Mouse (Mus musculus) megakaryocyte, embryonic 14.5 days (primary cell): Measurements from ENCODE around the gene Dync1i1. TPM values are rescaled to one million over a fixed set of nuclear protein-coding genes. Genes with fewer than 3 reads are reported as not detected.

Source experiments
- H3K27me3 ChIP-seq: replicated peaks from 2 replicates; pipeline ENCODE3; 2012; ENCODE audit warnings: inconsistent platforms
- H3K36me3 ChIP-seq: replicated peaks from 2 replicates; pipeline ENCODE3; 2012; ENCODE audit warnings: low read length, inconsistent platforms, mixed read lengths
- H3K4me1 ChIP-seq: 2 replicates; pipeline ENCODE4 v1.6.1; 2012; ENCODE audit warnings: inconsistent platforms
- H3K4me3 ChIP-seq: replicated peaks from 2 replicates; pipeline ENCODE3; 2012; ENCODE audit warnings: moderate library complexity, mild to moderate bottlenecking, inconsistent platforms
- H3K9me3 ChIP-seq: 2 replicates; pipeline ENCODE4 v1.6.1; 2012; ENCODE audit warnings: inconsistent platforms
- FLI1 ChIP-seq: IDR thresholded peaks from 2 replicates; pipeline ENCODE4 v1.6.1; 2012; ENCODE audit warnings: low read length, inconsistent platforms, mixed read lengths
- GATA1 ChIP-seq: IDR thresholded peaks from 3 replicates; pipeline ENCODE4 v1.6.1; 2012; ENCODE audit warnings: mixed read lengths, low read length, inconsistent platforms, borderline replicate concordance
- polyA plus RNA-seq: library from polyadenylated mRNA; stranded (reverse); fragments of >175 nt; gene quantifications from 2 replicates; pipeline ENCODE4 v1.2.3, GENCODE M21; 2012; ENCODE audit warnings: low replicate concordance; ENCODE audit not compliant: insufficient read depth

The Dync1i1 gene
- polyA plus RNA-seq, 1 experiment: 1.6 TPM

DNA sequence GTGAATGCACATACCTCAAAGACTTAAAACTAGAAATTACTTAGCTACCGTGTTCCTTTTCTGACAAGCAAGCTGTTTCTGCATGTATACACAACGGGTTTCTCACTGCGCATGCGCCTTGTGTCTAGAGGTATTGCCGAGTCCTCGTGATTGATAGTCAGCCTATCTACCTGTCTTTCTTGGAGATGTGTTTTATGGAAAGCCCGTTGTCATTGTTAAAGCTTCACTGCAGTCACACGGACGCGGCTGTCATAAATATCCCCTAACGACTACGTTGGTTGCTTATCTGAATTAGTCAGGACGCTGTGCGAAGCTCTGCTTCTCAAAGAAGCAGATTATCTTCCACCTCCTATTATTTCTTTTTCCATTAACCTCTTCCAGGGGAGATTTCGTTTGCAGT, 290.2 kb downstream of the Dync1i1 start:
- no peak for TF ChIP-seq GATA1
- TF ChIP-seq FLI1: no peak

DNA sequence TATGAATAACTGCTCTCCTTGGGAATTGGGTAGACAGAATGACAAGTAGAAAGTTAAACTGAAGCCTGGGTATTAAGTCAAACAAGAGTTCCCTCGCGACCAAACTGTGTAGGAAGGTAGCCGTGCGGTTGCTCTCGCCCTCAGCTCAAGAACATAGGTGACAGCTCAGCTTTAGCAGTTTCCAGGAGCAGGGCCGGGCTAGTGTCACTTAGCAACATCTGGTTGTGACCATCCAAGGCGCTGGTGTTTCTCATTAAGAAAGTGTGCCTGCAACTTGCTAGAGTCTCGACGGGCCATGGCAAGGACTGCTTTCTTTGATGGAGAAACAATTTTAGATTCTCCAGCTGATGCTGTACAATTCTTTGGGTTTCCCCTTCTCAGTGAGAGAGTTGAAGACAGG, 291.5 kb downstream of the Dync1i1 start:
- Histone ChIP-seq H3K27me3 (no peaks in the 10 kb centered on the region), H3K9me3 (no peaks in the 10 kb centered on the region), H3K36me3 (no peaks in the 10 kb centered on the region), H3K4me3 (no peak overlapping the region), H3K4me1 (peaks cover 13% of the 10 kb centered on the region)
- TF ChIP-seq FLI1: no peak
- TF ChIP-seq GATA1: no peak

More for the DNA sequence above, 290.2 kb downstream of the Dync1i1 start:
- Histone ChIP-seq H3K36me3 (no peaks in the 10 kb centered on the region), H3K27me3 (no peaks in the 10 kb centered on the region), H3K4me3 (no peak overlapping the region), H3K4me1 (peaks cover 13% of the 10 kb centered on the region), H3K9me3 (no peaks in the 10 kb centered on the region)

DNA sequence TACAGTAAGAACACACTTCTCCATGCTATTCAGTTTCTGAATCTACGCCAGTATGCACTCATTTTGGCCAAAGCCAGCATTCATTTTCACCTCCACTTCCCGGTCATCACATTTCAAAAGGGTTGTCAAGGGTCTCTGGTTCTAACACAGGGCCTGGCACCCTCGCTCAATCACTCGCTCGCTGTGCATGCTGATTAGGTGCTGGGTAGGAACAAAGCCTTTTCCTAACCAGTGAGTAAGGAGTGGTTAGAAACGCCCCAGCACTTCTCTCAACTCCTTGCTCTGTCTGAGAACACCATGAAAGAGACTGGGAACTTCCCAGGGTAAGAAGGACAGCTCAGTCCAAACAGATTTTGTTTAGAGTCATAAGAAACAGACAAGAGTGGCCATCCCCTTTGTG, 298.5 kb downstream of the Dync1i1 start:
- H3K9me3 ChIP-seq: peaks cover 6% of the 10 kb centered on the region; the same call in 1 of the 2 replicates
- peaks cover 11% of the 10 kb centered on the region for H3K27me3 ChIP-seq
- H3K36me3 ChIP-seq: no peaks in the 10 kb centered on the region
- no peak for TF ChIP-seq FLI1
- TF ChIP-seq GATA1: no peak
- H3K4me3 ChIP-seq: no peak overlapping the region
- peaks cover 8% of the 10 kb centered on the region; the same call in 1 of the 2 replicates for H3K4me1 ChIP-seq

DNA sequence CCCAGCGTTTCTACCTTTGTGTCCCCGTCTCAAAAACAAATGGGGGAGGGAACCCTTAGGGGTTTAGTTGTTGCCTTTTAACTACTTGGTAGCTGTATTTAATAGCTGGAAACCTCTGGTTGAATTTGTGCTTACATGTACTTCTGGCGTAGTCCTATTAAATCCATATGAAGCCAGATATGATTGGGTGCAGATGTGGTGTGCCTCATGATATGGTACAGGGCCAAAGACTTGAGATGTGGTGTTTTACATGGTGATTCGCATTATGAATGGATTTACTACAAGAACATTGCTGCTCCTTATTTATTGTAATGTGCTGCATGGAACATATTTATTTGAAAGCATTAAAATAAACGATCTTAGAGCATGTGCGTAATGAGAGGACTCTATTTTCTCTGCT, 302.2 kb downstream of the Dync1i1 start:
- no peaks in the 10 kb centered on the region for H3K36me3 ChIP-seq
- TF ChIP-seq FLI1 (no peak), GATA1 (no peak)
- peaks cover 6% of the 10 kb centered on the region; the same call in 1 of the 2 replicates for H3K9me3 ChIP-seq
- H3K4me3 ChIP-seq: no peak overlapping the region
- H3K27me3 ChIP-seq: peaks cover 11% of the 10 kb centered on the region
- peaks cover 3% of the 10 kb centered on the region; the same call in 1 of the 2 replicates for H3K4me1 ChIP-seq

DNA sequence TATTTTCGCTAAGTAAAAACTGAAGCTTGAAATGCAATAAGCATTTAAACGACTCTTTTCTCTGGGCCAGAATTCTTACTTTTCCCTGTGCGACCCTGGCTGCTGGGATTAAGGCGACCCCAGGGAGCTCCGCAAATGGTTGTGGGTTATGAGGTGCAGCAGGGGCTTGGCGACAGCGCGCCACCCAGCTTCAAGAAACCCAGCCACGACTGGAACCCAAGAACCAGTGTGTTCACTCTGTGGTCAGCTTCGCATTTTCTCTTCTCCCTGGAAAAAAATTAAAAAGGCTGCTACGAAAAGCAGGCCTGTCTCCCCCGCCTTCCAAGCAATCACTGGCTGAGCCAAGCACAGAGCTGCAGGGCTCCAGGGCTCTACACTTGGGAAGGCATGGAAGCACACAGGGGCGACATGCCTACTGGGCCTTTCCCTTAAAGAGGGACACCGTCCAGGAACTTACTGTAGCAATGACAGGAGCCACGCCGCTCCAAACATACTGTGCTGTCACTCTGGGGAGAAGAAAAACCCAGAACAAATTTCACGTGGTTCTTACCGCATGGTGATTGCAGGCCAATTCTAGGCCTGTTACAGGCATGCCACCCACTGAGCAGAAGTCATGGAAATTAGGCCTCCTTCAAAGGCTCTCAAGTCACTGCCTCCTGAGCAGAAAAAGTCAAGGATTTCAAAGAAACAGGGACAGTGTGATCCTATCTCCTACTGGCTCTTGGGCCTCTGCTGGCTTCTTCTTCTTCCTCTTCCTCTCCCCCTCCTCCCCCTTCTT, 313.5 kb downstream of the Dync1i1 start:
- Histone ChIP-seq H3K36me3 (peaks cover 4% of the 10 kb centered on the region), H3K9me3 (no peaks in the 10 kb centered on the region), H3K27me3 (no peaks in the 10 kb centered on the region), H3K4me1 (peaks cover 4% of the 10 kb centered on the region; the same call in 1 of the 2 replicates), H3K4me3 (no peak overlapping the region)
- TF ChIP-seq GATA1: no peak
- no peak for TF ChIP-seq FLI1

DNA sequence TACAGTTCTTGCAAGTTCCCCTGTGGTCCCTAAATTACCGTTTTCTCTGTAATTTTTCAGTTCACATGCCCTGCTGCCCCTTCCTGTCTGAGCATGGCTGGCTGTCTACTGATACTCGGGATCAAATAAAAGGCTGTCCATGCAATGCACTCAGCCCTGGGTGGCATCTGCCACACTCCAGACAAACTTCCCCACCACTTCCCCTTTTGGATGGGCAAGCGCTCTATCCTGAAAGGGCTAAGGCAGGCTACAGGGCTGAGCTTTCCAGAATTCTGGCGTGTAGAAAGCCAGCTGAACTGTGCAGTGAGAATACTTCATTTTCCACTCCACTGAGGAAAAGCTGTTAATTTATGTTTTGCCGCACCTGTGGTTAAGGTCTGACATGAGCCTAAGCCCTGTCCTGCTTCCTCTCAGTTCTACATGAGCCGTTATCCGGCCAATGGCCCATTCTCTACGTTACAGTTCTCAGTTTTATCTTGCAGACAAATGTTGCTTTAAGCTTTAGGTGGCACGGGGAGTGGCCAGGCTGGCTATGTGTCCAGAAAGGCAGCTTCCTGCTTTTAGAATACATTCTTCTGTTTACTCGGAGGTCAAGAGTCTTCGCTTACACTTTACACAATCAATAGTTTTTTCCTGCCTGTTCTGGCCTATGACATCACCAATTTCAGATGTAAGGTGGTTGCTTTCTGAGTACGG, 321.4 kb downstream of the Dync1i1 start:
- peaks cover 4% of the 10 kb centered on the region for H3K36me3 ChIP-seq
- no peak for TF ChIP-seq FLI1
- TF ChIP-seq GATA1: no peak
- H3K9me3 ChIP-seq: no peaks in the 10 kb centered on the region
- H3K4me1 ChIP-seq: peaks cover 37% of the 10 kb centered on the region
- no peaks in the 10 kb centered on the region for H3K27me3 ChIP-seq
- H3K4me3 ChIP-seq: peak overlapping the region; percentile 56

DNA sequence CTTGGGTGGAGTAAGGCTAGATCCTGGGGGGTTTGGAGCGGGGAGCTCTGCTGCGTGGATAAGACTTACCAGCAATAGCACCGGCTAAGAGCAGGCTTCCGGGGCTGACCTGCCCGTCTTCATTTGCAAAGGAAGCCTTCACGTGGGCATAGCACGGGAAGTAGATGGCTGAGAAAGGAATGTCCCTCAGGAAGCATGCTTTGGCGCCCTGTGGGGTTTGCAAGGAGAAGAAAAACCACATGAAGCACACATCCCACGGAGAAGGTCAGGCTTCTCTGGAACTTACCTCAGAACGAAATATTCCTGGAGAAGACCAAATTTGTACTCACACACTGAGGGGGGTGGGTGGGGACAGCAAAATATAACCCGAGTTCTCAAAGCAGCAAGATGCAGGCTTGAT, 327.3 kb downstream of the Dync1i1 start:
- no peak for TF ChIP-seq FLI1
- TF ChIP-seq GATA1: no peak
- no peaks in the 10 kb centered on the region for H3K27me3 ChIP-seq
- no peaks in the 10 kb centered on the region for H3K36me3 ChIP-seq
- no peaks in the 10 kb centered on the region for H3K9me3 ChIP-seq
- peak overlapping the region; percentile 42 for H3K4me3 ChIP-seq
- peaks cover 26% of the 10 kb centered on the region for H3K4me1 ChIP-seq

DNA sequence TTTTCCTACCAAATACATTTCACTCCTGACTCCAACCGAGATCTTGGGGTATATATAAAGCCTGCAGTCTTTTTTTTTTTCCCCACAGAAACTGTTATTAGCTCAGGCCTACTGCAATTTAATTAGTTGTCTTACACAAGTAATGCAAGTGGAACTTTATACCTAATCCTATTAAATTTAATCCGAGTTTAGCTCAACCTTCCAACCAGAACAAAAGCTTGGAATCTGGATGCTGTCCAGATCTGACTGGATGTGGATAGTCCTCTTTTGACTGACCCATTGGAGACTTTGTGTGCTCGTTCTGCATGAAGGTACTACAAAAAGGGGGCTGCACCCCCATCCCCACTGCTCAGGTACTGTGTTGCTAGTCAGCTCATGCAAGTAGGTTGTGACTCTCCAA, 328.5 kb downstream of the Dync1i1 start:
- Histone ChIP-seq H3K9me3 (no peaks in the 10 kb centered on the region), H3K4me3 (no peak overlapping the region), H3K4me1 (peaks cover 27% of the 10 kb centered on the region), H3K27me3 (no peaks in the 10 kb centered on the region), H3K36me3 (no peaks in the 10 kb centered on the region)
- no peak for TF ChIP-seq GATA1
- no peak for TF ChIP-seq FLI1

DNA sequence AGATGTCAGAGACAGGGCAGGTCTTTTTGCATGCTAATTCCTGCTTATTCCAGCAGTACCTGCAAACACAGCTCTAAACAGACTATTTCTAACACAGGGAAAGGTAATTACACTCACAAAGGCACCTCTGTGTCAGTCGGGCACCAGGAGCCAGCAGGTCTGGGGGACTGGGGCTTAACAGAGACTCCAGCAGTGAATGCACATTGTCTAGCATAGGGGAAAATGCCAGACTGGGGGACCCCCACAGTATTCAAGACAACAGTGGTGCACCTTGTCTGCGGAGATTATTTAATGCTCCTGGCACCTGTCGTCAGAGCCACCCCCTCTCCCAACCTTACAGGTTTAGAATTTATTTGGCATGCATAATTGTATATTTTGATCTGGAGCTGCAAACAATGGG, 333.1 kb downstream of the Dync1i1 start:
- Histone ChIP-seq H3K4me1 (peaks cover 20% of the 10 kb centered on the region), H3K27me3 (no peaks in the 10 kb centered on the region), H3K9me3 (no peaks in the 10 kb centered on the region), H3K36me3 (no peaks in the 10 kb centered on the region), H3K4me3 (no peak overlapping the region)
- no peak for TF ChIP-seq FLI1
- TF ChIP-seq GATA1: no peak

DNA sequence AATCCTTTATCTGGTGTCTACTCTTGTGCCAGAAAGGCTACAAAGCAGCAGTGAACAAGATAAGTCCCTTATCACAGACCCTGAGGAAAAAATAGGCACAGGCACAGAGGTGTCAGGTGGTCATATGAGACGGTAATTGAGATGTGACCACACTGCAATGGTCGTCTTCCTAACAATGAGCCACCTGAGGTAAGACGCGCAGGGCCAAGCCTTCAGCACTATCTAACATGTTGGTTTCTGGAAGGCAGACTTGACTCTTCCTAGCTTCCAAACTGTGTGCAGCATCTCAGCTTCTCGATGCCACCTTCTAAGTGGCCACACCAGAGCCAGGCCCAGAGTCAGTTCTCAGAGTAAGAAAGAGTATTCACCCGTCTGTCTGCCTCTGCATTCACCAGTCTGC, 341.8 kb downstream of the Dync1i1 start:
- H3K4me3 ChIP-seq: no peak overlapping the region
- H3K4me1 ChIP-seq: peaks cover 16% of the 10 kb centered on the region
- peaks cover 3% of the 10 kb centered on the region for H3K36me3 ChIP-seq
- H3K9me3 ChIP-seq: no peaks in the 10 kb centered on the region
- TF ChIP-seq GATA1 (no peak), FLI1 (no peak)
- no peaks in the 10 kb centered on the region for H3K27me3 ChIP-seq
